Mouse (Mus musculus) hindbrain, embryonic 14.5 days (tissue): Measurements from ENCODE around the gene Man1a. TPM values are rescaled to one million over a fixed set of nuclear protein-coding genes. Genes with fewer than 3 reads are reported as not detected.

ENCODE experiments used
- ATAC-seq: fragments of 200-750 bp; cut with Nextera tagmentation; 2 replicates; pipeline ENCODE4 v1.8.0; 2017; ENCODE audit warnings: moderate number of reproducible peaks, mild to moderate bottlenecking, moderate TSS enrichment, moderate library complexity; ENCODE audit not compliant: low FRiP score
- DNase-seq: peaks from one replicate; pipeline ENCODE4 v3.0.0-alpha.2; 2015; ENCODE audit warnings: low spot score
- H3K27ac ChIP-seq: fragments of 300-500 bp; sonication (generic); 2 replicates; pipeline ENCODE4 v1.5.1; 2014; ENCODE audit warnings: mild to moderate bottlenecking, moderate library complexity
- H3K27me3 ChIP-seq: fragments of 300-500 bp; sonication (generic); 2 replicates; pipeline ENCODE4 v1.6.1; 2014; ENCODE audit warnings: mild to moderate bottlenecking, low read length, mixed read lengths; ENCODE audit not compliant: control insufficient read depth, insufficient read depth
- H3K36me3 ChIP-seq: fragments of 300-500 bp; sonication (generic); replicated peaks from 2 replicates; pipeline ENCODE4 v1.6.1; 2014; ENCODE audit not compliant: control insufficient read depth, insufficient read depth
- H3K4me1 ChIP-seq: fragments of 300-500 bp; sonication (generic); replicated peaks from 2 replicates; pipeline ENCODE4 v1.6.1; 2014; ENCODE audit warnings: antibody characterized with exemption, low read length, mixed read lengths; ENCODE audit not compliant: control insufficient read depth, insufficient read depth
- H3K4me2 ChIP-seq: fragments of 300-500 bp; sonication (generic); replicated peaks from 2 replicates; pipeline ENCODE4 v1.6.1; 2014; ENCODE audit warnings: mild to moderate bottlenecking, moderate library complexity
- H3K4me3 ChIP-seq: fragments of 300-500 bp; sonication (generic); replicated peaks from 2 replicates; pipeline ENCODE4 v1.5.1; 2014; ENCODE audit warnings: mild to moderate bottlenecking, low read length
- H3K9ac ChIP-seq: fragments of 300-500 bp; sonication (generic); 2 replicates; pipeline ENCODE4 v1.6.1; 2014
- H3K9me3 ChIP-seq: fragments of 300-500 bp; sonication (generic); 2 replicates; pipeline ENCODE4 v1.6.1; 2016; ENCODE audit warnings: low read length; ENCODE audit not compliant: control insufficient read depth
- WGBS: fragments of 180-500 bp; shearing (Covaris S2); extraction: QIAGEN DNeasy Blood & Tissue Kit; methylation state at CpG from one replicate; pipeline ENCODE4 v1.1.7; 2014; 5-methylcytosine and 5-hydroxymethylcytosine counted together
- polyA plus RNA-seq: library from polyadenylated mRNA; unstranded; fragments of >200 nt; fragmentation: Nextera tagmentation; extraction: Ambion mirVana; gene quantifications from 2 replicates; pipeline ENCODE4 v1.2.1, GENCODE M21; 2014

Gene Man1a
- polyA plus RNA-seq, 1 experiment from 2014 or later = 7.9 TPM

- no peak for DNase-seq
- H3K9ac ChIP-seq = no peak overlapping the region
- no peak overlapping the region for H3K27ac ChIP-seq
Measured at GRCm38 (mm10) chr10:53974180-53974579, 102.2 kb downstream of the Man1a start.

GRCm38 (mm10) chr10:53959759-53960158, 116.7 kb downstream of the Man1a start:
- WGBS = 84% methylated on average over 3 of the region's 3 CpGs
- Histone ChIP-seq H3K27me3 (no peaks in the 10 kb centered on the region), H3K4me1 (no peaks in the 10 kb centered on the region), H3K4me2 (no peak overlapping the region), H3K4me3 (no peak overlapping the region), H3K27ac (no peak overlapping the region), H3K9me3 (no peaks in the 10 kb centered on the region), H3K9ac (no peak overlapping the region), H3K36me3 (no peaks in the 10 kb centered on the region)
- no peak for ATAC-seq
- DNase-seq = no peak

More at GRCm38 (mm10) chr10:53974180-53974579, 102.2 kb downstream of the Man1a start:
- H3K27me3 ChIP-seq = no peaks in the 10 kb centered on the region
- no peaks in the 10 kb centered on the region for H3K36me3 ChIP-seq
- no peak overlapping the region for H3K4me3 ChIP-seq
- no peak for ATAC-seq
- no peak overlapping the region for H3K4me2 ChIP-seq
- no peaks in the 10 kb centered on the region for H3K4me1 ChIP-seq
- no peaks in the 10 kb centered on the region for H3K9me3 ChIP-seq

GRCm38 (mm10) chr10:53941597-53941996, 134.8 kb downstream of the Man1a start:
- Histone ChIP-seq H3K9ac (no peak overlapping the region), H3K27ac (no peak overlapping the region), H3K27me3 (no peaks in the 10 kb centered on the region), H3K4me2 (no peak overlapping the region), H3K9me3 (no peaks in the 10 kb centered on the region), H3K4me3 (no peak overlapping the region), H3K36me3 (no peaks in the 10 kb centered on the region), H3K4me1 (no peaks in the 10 kb centered on the region)
- DNase-seq (no peak), ATAC-seq (no peak)
- 83% methylated on average over 7 of the region's 7 CpGs for WGBS

- Histone ChIP-seq H3K9me3 (no peaks in the 10 kb centered on the region), H3K9ac (no peak overlapping the region), H3K36me3 (no peaks in the 10 kb centered on the region), H3K27ac (no peak overlapping the region), H3K4me1 (no peaks in the 10 kb centered on the region), H3K4me2 (no peak overlapping the region), H3K4me3 (no peak overlapping the region), H3K27me3 (no peaks in the 10 kb centered on the region)
- ATAC-seq (no peak), DNase-seq (no peak)
- 91% methylated on average over 3 of the region's 3 CpGs for WGBS
Measured at GRCm38 (mm10) chr10:53938199-53938598, 138.2 kb downstream of the Man1a start.

GRCm38 (mm10) chr10:53936078-53936477, 140.3 kb downstream of the Man1a start:
- H3K4me2 ChIP-seq = no peak overlapping the region
- no peak overlapping the region for H3K27ac ChIP-seq
- no peak overlapping the region for H3K9ac ChIP-seq
- H3K4me3 ChIP-seq = no peak overlapping the region
- H3K4me1 ChIP-seq = no peaks in the 10 kb centered on the region
- no peaks in the 10 kb centered on the region for H3K27me3 ChIP-seq
- DNase-seq (no peak), ATAC-seq (no peak)
- 95% methylated on average over 3 of the region's 3 CpGs for WGBS
- H3K9me3 ChIP-seq = no peaks in the 10 kb centered on the region
- no peaks in the 10 kb centered on the region for H3K36me3 ChIP-seq

GRCm38 (mm10) chr10:53929722-53930500, 146.5 kb downstream of the Man1a start:
- Histone ChIP-seq H3K27ac (no peak overlapping the region), H3K4me1 (no peaks in the 10 kb centered on the region), H3K4me3 (no peak overlapping the region), H3K9ac (no peak overlapping the region), H3K4me2 (no peak overlapping the region), H3K27me3 (no peaks in the 10 kb centered on the region), H3K9me3 (no peaks in the 10 kb centered on the region), H3K36me3 (no peaks in the 10 kb centered on the region)
- WGBS = 70% methylated on average over 4 of the region's 4 CpGs
- ATAC-seq = no peak
- DNase-seq = no peak

- Histone ChIP-seq H3K4me1 (no peaks in the 10 kb centered on the region), H3K27me3 (no peaks in the 10 kb centered on the region), H3K36me3 (no peaks in the 10 kb centered on the region), H3K9ac (no peak overlapping the region), H3K4me3 (no peak overlapping the region), H3K9me3 (no peaks in the 10 kb centered on the region), H3K27ac (no peak overlapping the region), H3K4me2 (no peak overlapping the region)
- DNase-seq = no peak
- 91% methylated on average over 5 of the region's 5 CpGs for WGBS
- ATAC-seq = no peak
Measured at GRCm38 (mm10) chr10:53927904-53928303, 148.5 kb downstream of the Man1a start.

- ATAC-seq (no peak), DNase-seq (no peak)
- WGBS = 87% methylated on average over 6 of the region's 6 CpGs
- H3K9me3 ChIP-seq = no peaks in the 10 kb centered on the region
- no peak overlapping the region for H3K27ac ChIP-seq
- no peak overlapping the region for H3K9ac ChIP-seq
- H3K4me3 ChIP-seq = no peak overlapping the region
- no peak overlapping the region for H3K4me2 ChIP-seq
- H3K36me3 ChIP-seq = no peaks in the 10 kb centered on the region
- no peaks in the 10 kb centered on the region for H3K4me1 ChIP-seq
- no peaks in the 10 kb centered on the region for H3K27me3 ChIP-seq
Measured at GRCm38 (mm10) chr10:53925456-53925855, 151.0 kb downstream of the Man1a start.

- H3K4me1 ChIP-seq = no peaks in the 10 kb centered on the region
- no peak for ATAC-seq
Measured at GRCm38 (mm10) chr10:53922236-53922635, 154.2 kb downstream of the Man1a start.

GRCm38 (mm10) chr10:53917517-53917916, 158.9 kb downstream of the Man1a start:
- Histone ChIP-seq H3K27me3 (no peaks in the 10 kb centered on the region), H3K9me3 (no peaks in the 10 kb centered on the region), H3K4me2 (no peak overlapping the region), H3K4me3 (no peak overlapping the region), H3K36me3 (no peaks in the 10 kb centered on the region), H3K27ac (no peak overlapping the region), H3K4me1 (no peaks in the 10 kb centered on the region), H3K9ac (no peak overlapping the region)
- ATAC-seq (no peak), DNase-seq (no peak)
- WGBS = 87% methylated on average over 3 of the region's 3 CpGs

More at GRCm38 (mm10) chr10:53922236-53922635, 154.2 kb downstream of the Man1a start:
- 78% methylated on average over 3 of the region's 3 CpGs for WGBS
- H3K27me3 ChIP-seq = no peaks in the 10 kb centered on the region
- DNase-seq = no peak
- no peaks in the 10 kb centered on the region for H3K36me3 ChIP-seq
- no peak overlapping the region for H3K9ac ChIP-seq
- no peaks in the 10 kb centered on the region for H3K9me3 ChIP-seq
- no peak overlapping the region for H3K4me2 ChIP-seq
- no peak overlapping the region for H3K4me3 ChIP-seq
- no peak overlapping the region for H3K27ac ChIP-seq
